Mouse (Mus musculus): ENCODE data around the gene Tnni3k. TPM values are rescaled to one million over a fixed set of nuclear protein-coding genes. Genes with fewer than 3 reads are reported as not detected.
A peak's percentile ranks its signal among the peaks of the same experiment; 100 is the strongest.

Gene Tnni3k
- polyA plus RNA-seq, 1 experiment: 0.47 TPM

GRCm38 (mm10) chr3:155053189-155053588 is 2.0 kb downstream of the Tnni3k start:
- Histone ChIP-seq H3ac (ENCODE audit: control insufficient read depth, insufficient read length) (no peak overlapping the region), H3K4me3 (no peak overlapping the region), H3K4me2 (ENCODE audit: low read depth) (no peak overlapping the region), H3K79me2 (ENCODE audit: control insufficient read depth, insufficient read depth) (no peaks in the 10 kb centered on the region), H3K27me3 (ENCODE audit: control insufficient read depth, insufficient read depth, insufficient read length) (no peaks in the 10 kb centered on the region), H3K36me3 (ENCODE audit: control insufficient read depth, insufficient read depth) (no peaks in the 10 kb centered on the region)
- TF ChIP-seq MYOD1 (IDR thresholded peaks at IDR 0.05; ENCODE audit: control insufficient read depth in 1 of 3, insufficient read length in 2 of 3, low read depth in 2 of 3): no peak
- peak; percentile 77; the same call in 1 of the 2 replicates for TF ChIP-seq CEBPB (IDR thresholded peaks at IDR 0.05; ENCODE audit: insufficient read depth, poor library complexity, severe bottlenecking)
- TF ChIP-seq POLR2AphosphoS2 (IDR thresholded peaks at IDR 0.05; ENCODE audit: insufficient read length, low read depth): no peak

GRCm38 (mm10) chr3:155052021-155052420 is 3.2 kb downstream of the Tnni3k start:
- Histone ChIP-seq H3K36me3 (ENCODE audit: control insufficient read depth, insufficient read depth) (no peaks in the 10 kb centered on the region), H3ac (ENCODE audit: control insufficient read depth, insufficient read length) (no peak overlapping the region), H3K4me3 (no peak overlapping the region), H3K27me3 (ENCODE audit: control insufficient read depth, insufficient read depth, insufficient read length) (no peaks in the 10 kb centered on the region), H3K4me2 (ENCODE audit: low read depth) (no peak overlapping the region), H3K79me2 (ENCODE audit: control insufficient read depth, insufficient read depth) (no peaks in the 10 kb centered on the region)
- no peak for TF ChIP-seq MAX (IDR thresholded peaks at IDR 0.05; ENCODE audit: low read depth)

GRCm38 (mm10) chr3:155039012-155039836 is 16.0 kb downstream of the Tnni3k start:
- Histone ChIP-seq H3K36me3 (ENCODE audit: control insufficient read depth, insufficient read depth) (no peaks in the 10 kb centered on the region), H3ac (ENCODE audit: control insufficient read depth, insufficient read length) (no peak overlapping the region), H3K4me2 (ENCODE audit: low read depth) (peak overlapping the region; percentile 9), H3K79me2 (ENCODE audit: control insufficient read depth, insufficient read depth) (no peaks in the 10 kb centered on the region), H3K27me3 (ENCODE audit: control insufficient read depth, insufficient read depth, insufficient read length) (no peaks in the 10 kb centered on the region), H3K4me3 (no peak overlapping the region)
- TF ChIP-seq POLR2A (IDR thresholded peaks at IDR 0.05; ENCODE audit: insufficient read length, low read depth) (no peak), MYOG (IDR thresholded peaks at IDR 0.05; ENCODE audit: control insufficient read depth in 1 of 3, insufficient read depth in 1 of 3, insufficient read length in 2 of 3, low read depth in 2 of 3) (no peak), MYOD1 (IDR thresholded peaks at IDR 0.05; ENCODE audit: control insufficient read depth in 1 of 3, insufficient read length in 2 of 3, low read depth in 2 of 3) (no peak), E2F4 (IDR thresholded peaks at IDR 0.05; ENCODE audit: insufficient read depth) (no peak), POLR2AphosphoS2 (IDR thresholded peaks at IDR 0.05; ENCODE audit: insufficient read length, low read depth) (no peak), CEBPB (IDR thresholded peaks at IDR 0.05; ENCODE audit: insufficient read depth, poor library complexity, severe bottlenecking) (no peak), TCF3 (IDR thresholded peaks at IDR 0.05; ENCODE audit: insufficient read length, low read depth) (no peak), TCF12 (IDR thresholded peaks at IDR 0.05; ENCODE audit: insufficient read depth, poor library complexity, severe bottlenecking) (no peak), SRF (IDR thresholded peaks at IDR 0.05; ENCODE audit: control insufficient read depth, insufficient read length, low read depth) (no peak), USF1 (IDR thresholded peaks at IDR 0.05; ENCODE audit: low read depth) (no peak), REST (IDR thresholded peaks at IDR 0.05; ENCODE audit: insufficient read depth, insufficient read length) (no peak), MAX (IDR thresholded peaks at IDR 0.05; ENCODE audit: low read depth) (no peak)

GRCm38 (mm10) chr3:155034323-155034722 is 20.9 kb downstream of the Tnni3k start:
- Histone ChIP-seq H3K27me3 (ENCODE audit: control insufficient read depth, insufficient read depth, insufficient read length) (no peaks in the 10 kb centered on the region), H3K36me3 (ENCODE audit: control insufficient read depth, insufficient read depth) (no peaks in the 10 kb centered on the region), H3K4me2 (ENCODE audit: low read depth) (no peak overlapping the region), H3K4me3 (no peak overlapping the region), H3K79me2 (ENCODE audit: control insufficient read depth, insufficient read depth) (no peaks in the 10 kb centered on the region), H3ac (ENCODE audit: control insufficient read depth, insufficient read length) (no peak overlapping the region)
- TF ChIP-seq TCF3 (IDR thresholded peaks at IDR 0.05; ENCODE audit: insufficient read length, low read depth): no peak
- TF ChIP-seq USF1 (IDR thresholded peaks at IDR 0.05; ENCODE audit: low read depth): no peak
- TF ChIP-seq E2F4 (IDR thresholded peaks at IDR 0.05; ENCODE audit: insufficient read depth): no peak
- no peak for TF ChIP-seq MYOG (IDR thresholded peaks at IDR 0.05; ENCODE audit: control insufficient read depth in 1 of 3, insufficient read depth in 1 of 3, insufficient read length in 2 of 3, low read depth in 2 of 3)
- TF ChIP-seq POLR2A (IDR thresholded peaks at IDR 0.05; ENCODE audit: insufficient read length, low read depth): no peak
- no peak for TF ChIP-seq CEBPB (IDR thresholded peaks at IDR 0.05; ENCODE audit: insufficient read depth, poor library complexity, severe bottlenecking)

- Histone ChIP-seq H3K79me2 (ENCODE audit: control insufficient read depth, insufficient read depth) (no peaks in the 10 kb centered on the region), H3K4me3 (no peak overlapping the region), H3ac (ENCODE audit: control insufficient read depth, insufficient read length) (no peak overlapping the region), H3K27me3 (ENCODE audit: control insufficient read depth, insufficient read depth, insufficient read length) (no peaks in the 10 kb centered on the region), H3K4me2 (ENCODE audit: low read depth) (no peak overlapping the region), H3K36me3 (ENCODE audit: control insufficient read depth, insufficient read depth) (no peaks in the 10 kb centered on the region)
- no peak for TF ChIP-seq POLR2A (IDR thresholded peaks at IDR 0.05; ENCODE audit: insufficient read length, low read depth)
- TF ChIP-seq TCF12 (IDR thresholded peaks at IDR 0.05; ENCODE audit: insufficient read depth, poor library complexity, severe bottlenecking): no peak
- no peak for TF ChIP-seq SRF (IDR thresholded peaks at IDR 0.05; ENCODE audit: control insufficient read depth, insufficient read length, low read depth)
- no peak for TF ChIP-seq MAX (IDR thresholded peaks at IDR 0.05; ENCODE audit: low read depth)
- TF ChIP-seq MYOD1 (IDR thresholded peaks at IDR 0.05; ENCODE audit: control insufficient read depth in 1 of 3, insufficient read length in 2 of 3, low read depth in 2 of 3): no peak
- TF ChIP-seq E2F4 (IDR thresholded peaks at IDR 0.05; ENCODE audit: insufficient read depth): no peak
- no peak for TF ChIP-seq USF1 (IDR thresholded peaks at IDR 0.05; ENCODE audit: low read depth)
- TF ChIP-seq CEBPB (IDR thresholded peaks at IDR 0.05; ENCODE audit: insufficient read depth, poor library complexity, severe bottlenecking): no peak
- no peak for TF ChIP-seq POLR2AphosphoS2 (IDR thresholded peaks at IDR 0.05; ENCODE audit: insufficient read length, low read depth)
- TF ChIP-seq MYOG (IDR thresholded peaks at IDR 0.05; ENCODE audit: control insufficient read depth in 1 of 3, insufficient read depth in 1 of 3, insufficient read length in 2 of 3, low read depth in 2 of 3): no peak
- no peak for TF ChIP-seq TCF3 (IDR thresholded peaks at IDR 0.05; ENCODE audit: insufficient read length, low read depth)
- no peak for TF ChIP-seq REST (IDR thresholded peaks at IDR 0.05; ENCODE audit: insufficient read depth, insufficient read length)
Observed at GRCm38 (mm10) chr3:155030200-155030599, 25.0 kb downstream of the Tnni3k start.

Measured in myocyte (in vitro differentiated cells).